Mouse (Mus musculus) embryonic facial prominence, embryonic 12.5 days (tissue): ENCODE data around the gene Gm28041. TPM values are rescaled to one million over a fixed set of nuclear protein-coding genes. Genes with fewer than 3 reads are reported as not detected.
A peak's percentile ranks its signal among the peaks of the same experiment; 100 is the strongest.
"Not testable (repeated sequence)": the region's sequence is repeated elsewhere in the genome, so short reads cannot be mapped to it uniquely, and the experiment has no call there.

Experiments
- ATAC-seq: fragments of 200-750 bp; cut with Nextera tagmentation; 2 replicates; pipeline ENCODE4 v1.8.0; 2017; ENCODE audit not compliant: insufficient number of reproducible peaks, insufficient read depth, low FRiP score, low TSS enrichment
- H3K27ac ChIP-seq: fragments of 300-500 bp; sonication (generic); 2 replicates; pipeline ENCODE4 v1.5.1; 2016; ENCODE audit warnings: mild to moderate bottlenecking
- H3K27me3 ChIP-seq: fragments of 300-500 bp; sonication (generic); 2 replicates; pipeline ENCODE4 v1.6.1; 2016; ENCODE audit warnings: mild to moderate bottlenecking, moderate library complexity
- H3K36me3 ChIP-seq: fragments of 300-500 bp; sonication (generic); 2 replicates; pipeline ENCODE4 v1.6.1; 2016; ENCODE audit warnings: mild to moderate bottlenecking
- H3K4me1 ChIP-seq: fragments of 300-500 bp; sonication (generic); 2 replicates; pipeline ENCODE4 v1.6.1; 2016
- H3K4me2 ChIP-seq: fragments of 300-500 bp; sonication (generic); replicated peaks from 2 replicates; pipeline ENCODE4 v1.6.1; 2016; ENCODE audit warnings: mild to moderate bottlenecking, moderate library complexity
- H3K4me3 ChIP-seq: fragments of 300-500 bp; sonication (generic); 2 replicates; pipeline ENCODE4 v1.5.1; 2016; ENCODE audit warnings: mild to moderate bottlenecking
- H3K9ac ChIP-seq: fragments of 300-500 bp; sonication (generic); 2 replicates; pipeline ENCODE4 v1.6.1; 2016; ENCODE audit warnings: mild to moderate bottlenecking, moderate library complexity
- H3K9me3 ChIP-seq: fragments of 300-500 bp; sonication (generic); 2 replicates; pipeline ENCODE4 v1.6.1; 2016; ENCODE audit warnings: mild to moderate bottlenecking, moderate library complexity
- WGBS: fragments of 180-500 bp; shearing (Covaris S2); methylation state at CpG from one replicate; pipeline ENCODE4 v1.1.7; 2016; 5-methylcytosine and 5-hydroxymethylcytosine counted together
- polyA plus RNA-seq: library from polyadenylated mRNA; unstranded; fragments of >200 nt; fragmentation: Nextera tagmentation; extraction: Ambion mirVana; gene quantifications from 2 replicates; pipeline ENCODE4 v1.2.1, GENCODE M21; 2016

Gene Gm28041
- 0.37 and 0.67 TPM in 2 replicates for polyA plus RNA-seq

DNA sequence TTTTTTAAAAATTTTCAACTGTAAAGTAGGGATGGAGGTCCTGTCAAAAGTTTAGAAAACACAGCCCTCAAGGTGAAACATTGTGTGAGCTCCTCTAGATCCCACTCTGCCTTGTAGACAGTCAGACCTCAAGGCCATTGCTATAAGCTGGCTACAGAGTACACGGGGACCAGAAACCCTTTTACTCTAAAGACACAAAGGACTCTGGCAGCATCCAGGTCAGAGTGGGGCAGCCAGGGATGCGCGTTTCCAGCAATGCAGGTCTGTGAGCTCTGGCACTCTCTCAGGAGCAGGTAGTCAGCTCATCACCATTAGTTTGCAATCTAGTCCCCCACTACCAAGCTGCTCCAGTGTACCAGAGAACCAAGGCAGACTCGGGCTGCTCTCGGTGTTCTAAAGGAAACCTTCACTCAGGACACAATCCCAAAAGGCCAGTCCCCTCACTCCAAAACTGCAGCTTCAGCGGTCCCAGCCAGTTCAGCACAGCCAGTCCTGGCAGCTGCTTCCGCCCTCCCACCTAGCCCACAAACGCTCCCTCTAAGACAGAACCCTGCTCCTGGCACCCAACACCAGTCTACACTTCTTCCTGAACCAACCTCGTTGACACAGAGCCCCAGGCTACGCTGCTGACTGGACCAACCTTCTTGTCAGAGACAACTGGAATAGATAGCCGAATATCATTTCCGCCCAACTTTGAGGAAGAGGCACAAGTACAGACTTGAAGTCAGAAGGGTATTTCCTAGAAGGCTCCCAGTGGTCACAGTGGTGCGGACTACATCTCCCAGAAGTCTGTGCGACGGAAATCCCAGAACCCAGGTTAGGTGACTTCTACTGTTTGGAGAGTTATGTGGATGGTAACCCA, at the start of gene Gm28041, which contains the start of gene Zfp456:
TSS of gene Gm28041 (minus strand) at position 684 of the 862 bp plus-strand sequence.
TSS of gene Zfp456 (minus strand) at position 761 of the 862 bp plus-strand sequence.
- Histone ChIP-seq H3K4me3 (peak within 1 kb of the TSS; percentile 43), H3K4me2 (peak within 1 kb of the TSS; percentile 54)
- 16% methylated on average over 14 of the region's 15 CpGs for WGBS
- not testable (repeated sequence) for H3K9me3 ChIP-seq, H3K27ac ChIP-seq, H3K27me3 ChIP-seq, H3K4me1 ChIP-seq, H3K36me3 ChIP-seq, H3K9ac ChIP-seq
- peak; percentile 96 for ATAC-seq

- not testable (repeated sequence) for ATAC-seq, H3K9ac ChIP-seq, H3K4me2 ChIP-seq, H3K9me3 ChIP-seq, H3K27ac ChIP-seq, H3K4me3 ChIP-seq, H3K36me3 ChIP-seq, H3K27me3 ChIP-seq, H3K4me1 ChIP-seq
- WGBS, result 74% methylated on average over 2 of the region's 2 CpGs
Observed at GRCm38 (mm10) chr13:67422532-67422931, 47.0 kb upstream of the Gm28041 start.

DNA sequence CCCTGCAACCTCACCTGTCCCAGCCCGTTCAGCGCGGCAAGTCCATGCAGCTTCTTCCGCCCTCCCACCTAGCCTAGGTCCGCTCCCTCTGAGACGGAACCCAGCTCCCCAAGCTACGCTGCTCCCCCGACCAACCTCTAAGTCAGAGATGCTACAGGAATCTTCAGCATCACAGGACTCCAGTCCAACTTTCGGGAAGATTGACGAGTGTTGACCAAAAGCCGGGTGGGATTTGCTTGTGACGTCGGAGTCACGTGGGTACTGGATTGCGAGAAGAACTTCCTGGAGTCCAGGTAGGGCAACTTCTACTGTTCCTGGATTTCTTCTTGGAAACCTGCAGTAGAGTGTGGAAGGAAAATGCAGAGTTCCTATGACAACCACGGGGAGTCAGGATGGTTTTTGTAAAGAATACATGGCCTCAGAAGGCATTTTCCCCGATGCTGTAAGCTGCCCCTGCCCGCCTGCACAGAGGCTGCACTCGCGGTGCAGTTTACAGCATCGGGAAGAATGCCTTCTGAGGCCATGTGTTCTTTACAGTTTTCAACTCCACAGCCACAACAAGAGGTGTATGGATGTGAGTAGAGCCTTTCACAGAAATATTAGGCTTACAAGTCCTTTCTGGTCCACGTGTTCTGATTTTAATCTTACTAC, 45.8 kb upstream of the Gm28041 start, which contains the start of gene Zfp459:
TSS of gene Zfp459 (minus strand) at position 212 of the 651 bp plus-strand sequence.
- peak; percentile 83 for ATAC-seq
- no peak within 1 kb of the TSS for H3K27ac ChIP-seq
- H3K9ac ChIP-seq, result peak within 1 kb of the TSS; percentile 60
- no peaks in the 10 kb centered on the region for H3K9me3 ChIP-seq
- peak within 1 kb of the TSS; percentile 59 for H3K4me3 ChIP-seq
- WGBS, result 3% methylated on average over 22 of the region's 22 CpGs
- H3K36me3 ChIP-seq, result no peaks in the 10 kb centered on the region
- no peaks in the 10 kb centered on the region for H3K4me1 ChIP-seq
- H3K27me3 ChIP-seq, result no peaks in the 10 kb centered on the region
- H3K4me2 ChIP-seq, result peak within 1 kb of the TSS; percentile 68

- Histone ChIP-seq H3K27ac (no peak overlapping the region), H3K4me3 (peak overlapping the region; percentile 59), H3K27me3 (no peaks in the 10 kb centered on the region), H3K4me2 (peak overlapping the region; percentile 68), H3K9ac (peak overlapping the region; percentile 60), H3K9me3 (no peaks in the 10 kb centered on the region), H3K36me3 (no peaks in the 10 kb centered on the region), H3K4me1 (no peaks in the 10 kb centered on the region)
- WGBS, result 30% methylated on average over 11 of the region's 11 CpGs
- peak; percentile 17; the same call in 1 of the 2 replicates for ATAC-seq
Observed at GRCm38 (mm10) chr13:67420558-67421206, 45.1 kb upstream of the Gm28041 start.

- no peak for ATAC-seq
Observed at GRCm38 (mm10) chr13:67416811-67417210, 41.3 kb upstream of the Gm28041 start.

DNA sequence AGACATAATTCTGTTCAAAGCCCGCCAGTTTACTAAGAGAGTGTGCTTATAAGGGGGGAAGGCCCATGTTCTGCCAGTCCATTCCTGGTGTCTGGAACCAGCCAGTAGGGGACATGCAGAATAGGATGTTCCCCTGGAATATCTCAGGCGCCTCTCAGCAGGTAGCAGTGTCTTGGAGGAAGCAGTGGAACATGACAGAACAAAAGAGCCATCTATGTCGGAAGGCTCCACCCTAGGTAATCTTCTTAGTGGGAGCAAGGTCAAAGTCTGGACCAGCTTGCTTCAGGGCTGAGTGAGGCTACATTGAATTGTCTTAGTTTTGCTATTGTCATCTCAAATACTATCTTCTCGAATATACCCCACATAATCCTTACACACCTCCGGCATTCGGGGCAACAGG, 40.2 kb upstream of the Gm28041 start:
- H3K9me3 ChIP-seq, result no peaks in the 10 kb centered on the region
- no peak overlapping the region for H3K4me3 ChIP-seq
- no peak for ATAC-seq
- whole genome bisulfite sequencing, result 86% methylated on average over 6 of the region's 6 CpGs
- no peaks in the 10 kb centered on the region for H3K27me3 ChIP-seq
- H3K36me3 ChIP-seq, result no peaks in the 10 kb centered on the region
- H3K4me1 ChIP-seq, result no peaks in the 10 kb centered on the region
- no peak overlapping the region for H3K27ac ChIP-seq
- H3K9ac ChIP-seq, result no peak overlapping the region
- H3K4me2 ChIP-seq, result no peak overlapping the region

More at GRCm38 (mm10) chr13:67416811-67417210, 41.3 kb upstream of the Gm28041 start:
- Histone ChIP-seq H3K9me3 (no peaks in the 10 kb centered on the region), H3K4me2 (no peak overlapping the region), H3K4me3 (no peak overlapping the region), H3K4me1 (no peaks in the 10 kb centered on the region), H3K36me3 (no peaks in the 10 kb centered on the region), H3K27ac (no peak overlapping the region), H3K9ac (no peak overlapping the region), H3K27me3 (no peaks in the 10 kb centered on the region)
- 88% methylated on average over 3 of the region's 3 CpGs for WGBS

GRCm38 (mm10) chr13:67413634-67414033, 38.1 kb upstream of the Gm28041 start:
- not testable (repeated sequence) for H3K4me2 ChIP-seq, H3K4me3 ChIP-seq, H3K27ac ChIP-seq, H3K4me1 ChIP-seq, H3K9me3 ChIP-seq, H3K27me3 ChIP-seq, ATAC-seq, H3K9ac ChIP-seq, H3K36me3 ChIP-seq
- WGBS, result 68% methylated on average over 3 of the region's 3 CpGs

- Histone ChIP-seq H3K4me2 (peak within 1 kb of the TSS; percentile 55), H3K9ac (peak within 1 kb of the TSS; percentile 60), H3K4me3 (peak within 1 kb of the TSS; percentile 65)
- 6% methylated on average over 14 of the region's 16 CpGs for whole genome bisulfite sequencing
- not testable (repeated sequence) for H3K36me3 ChIP-seq, H3K27me3 ChIP-seq, H3K27ac ChIP-seq, H3K4me1 ChIP-seq, H3K9me3 ChIP-seq
- peak; percentile 94 for ATAC-seq
Observed at GRCm38 (mm10) chr13:67399183-67399903, 23.8 kb upstream of the Gm28041 start, which contains the start of gene Zfp429. Zfp429 (minus strand) TSS chr13:67399819.

DNA sequence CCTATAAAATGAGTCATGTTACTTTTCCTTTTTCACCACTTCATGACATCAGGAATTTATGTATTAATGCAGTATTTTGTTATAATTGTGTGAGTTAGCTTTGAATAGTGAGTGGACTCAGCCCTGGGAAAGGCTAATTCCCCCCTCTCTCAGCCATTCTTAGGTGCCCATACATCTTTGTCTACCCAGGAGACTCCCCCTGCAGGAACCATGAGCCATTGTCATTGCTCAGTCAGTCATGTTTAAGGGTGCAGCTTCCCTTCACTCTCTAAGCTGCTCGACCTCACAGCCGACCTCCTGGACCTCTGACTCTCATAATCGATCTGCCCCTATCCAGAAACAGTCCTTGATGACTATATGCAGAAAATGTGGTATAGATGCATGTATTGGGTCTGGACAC, 722 bp upstream of the Gm28041 start:
- not testable (repeated sequence) for H3K9me3 ChIP-seq, H3K36me3 ChIP-seq, H3K27ac ChIP-seq, H3K9ac ChIP-seq, H3K4me2 ChIP-seq, ATAC-seq, H3K4me1 ChIP-seq, H3K4me3 ChIP-seq, H3K27me3 ChIP-seq
- WGBS, result 81% methylated on average over 3 of the region's 3 CpGs

GRCm38 (mm10) chr13:67360131-67360744, 15.3 kb downstream of the Gm28041 start, which contains the start of the genes Gm28044 and Zfp953:
Gm28044 (minus strand) TSS chr13:67360536.
Zfp953 (minus strand) TSS chr13:67360605.
- H3K9me3 ChIP-seq, result no peaks in the 10 kb centered on the region
- peak within 1 kb of the TSS; percentile 75 for H3K4me3 ChIP-seq
- no peaks in the 10 kb centered on the region for H3K27me3 ChIP-seq
- WGBS, result under 1% methylated on average over 15 of the region's 15 CpGs
- H3K36me3 ChIP-seq, result no peaks in the 10 kb centered on the region
- no peak within 1 kb of the TSS for H3K27ac ChIP-seq
- ATAC-seq, result peak; percentile 87
- H3K4me2 ChIP-seq, result peak within 1 kb of the TSS; percentile 71
- H3K9ac ChIP-seq, result peak within 1 kb of the TSS; percentile 59
- no peaks in the 10 kb centered on the region for H3K4me1 ChIP-seq

DNA sequence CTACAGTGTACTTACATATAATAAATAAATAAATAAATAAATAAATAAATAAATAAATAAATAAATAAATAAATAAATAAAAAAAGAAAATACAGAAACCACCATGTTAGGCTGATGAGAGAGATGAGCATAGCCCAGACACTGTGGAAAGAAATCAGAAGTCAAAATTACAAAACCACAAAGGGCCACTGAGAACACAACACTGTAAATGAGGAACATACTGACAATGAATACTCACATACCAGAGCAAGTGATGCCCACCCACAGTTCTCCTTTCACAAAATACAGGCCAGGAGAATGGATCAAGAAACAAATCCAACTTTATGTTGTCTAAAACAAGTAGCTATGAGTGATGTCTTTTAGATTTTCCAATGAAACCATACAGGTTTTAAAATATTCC, 23.7 kb downstream of the Gm28041 start:
- H3K27me3 ChIP-seq, result no peaks in the 10 kb centered on the region

More for the DNA sequence above, 23.7 kb downstream of the Gm28041 start:
- no peak overlapping the region for H3K9ac ChIP-seq
- no peak for ATAC-seq
- H3K27ac ChIP-seq, result no peak overlapping the region
- H3K36me3 ChIP-seq, result no peaks in the 10 kb centered on the region
- H3K4me2 ChIP-seq, result no peak overlapping the region
- H3K9me3 ChIP-seq, result no peaks in the 10 kb centered on the region
- H3K4me1 ChIP-seq, result no peaks in the 10 kb centered on the region
- no peak overlapping the region for H3K4me3 ChIP-seq
